ENCODE assay signal across 8 mouse cellular contexts in genomic region chr10:81996742-81997536, GRCm38 (mm10). TPM values are rescaled to one million over a fixed set of nuclear protein-coding genes. Genes with fewer than 3 reads are reported as not detected.
DNase-seq lines count a peak whose midpoint lies in the region; ATAC-seq lines count a peak whose summit lies in the region.
"Not testable (repeated sequence)": the region's sequence is repeated elsewhere in the genome, so short reads cannot be mapped to it uniquely, and the experiment has no call there.

No protein-coding gene starts in this region.

- H3K4me1 ChIP-seq in hindbrain, embryonic 15.5 days (replicated peaks), result not testable (repeated sequence)

- ATAC-seq in common myeloid progenitor, adult 5-6 weeks (replicated peaks; ENCODE audit: low read depth, poor library complexity, severe bottlenecking), result peak; percentile 100
- ATAC-seq in hindbrain, embryonic 15.5 days (ENCODE audit: low FRiP score, low read depth), result peak; percentile 100

- peak; percentile 62 for DNase-seq in WW6 (ENCODE audit: low read depth, low spot score)
- peak; percentile 66 to 73 for DNase-seq in frontal cortex, postnatal 36 days (ENCODE audit: low spot score in 2 of 2)
- DNase-seq in layer of hippocampus, postnatal 36 days, result peak; percentile 59 to 61
- peak; percentile 67 for DNase-seq in lung, postnatal 14 days
- peak; percentile 59 for DNase-seq in retina, adult 2 months (ENCODE audit: low read depth, low spot score)
- peak; percentile 80 for DNase-seq in thymus, postnatal 25 days

- H3K9me3 ChIP-seq in hindbrain, embryonic 15.5 days, result not testable (repeated sequence)

- H3K9ac ChIP-seq in hindbrain, embryonic 15.5 days, result peak overlapping the region; percentile 33

- not testable (repeated sequence) for H3K27me3 ChIP-seq in hindbrain, embryonic 15.5 days

- H3K36me3 ChIP-seq in hindbrain, embryonic 15.5 days, result peaks cover 14% of the 10 kb centered on the region

- peak overlapping the region; percentile 63 for H3K27ac ChIP-seq in hindbrain, embryonic 15.5 days (replicated peaks)

- H3K4me2 ChIP-seq in hindbrain, embryonic 15.5 days, result peak overlapping the region; percentile 55

- peak overlapping the region; percentile 37 for H3K4me3 ChIP-seq in hindbrain, embryonic 15.5 days

- 3% methylated on average over 12 of the region's 48 CpGs for WGBS in hindbrain, embryonic 15.5 days

RNA-seq across cellular contexts. Expression of gene Zfp873, which starts 51.0 kb away (rescaled TPM):
- total RNA-seq in common myeloid progenitor, adult 5-6 weeks (2017), result 6.1 and 9.4 TPM in 2 replicates
- polyA plus RNA-seq in hindbrain, embryonic 15.5 days (2015; fragmentation: Nextera tagmentation; extraction: Ambion mirVana), result 13.9 and 14.0 TPM in 2 replicates
- total RNA-seq in layer of hippocampus, postnatal 36 days (2021), result 10 to 100 TPM; 13.9 to 14.3 TPM

Comparison
In these comparisons a context has a peak if more than half of its experiments do, and no peak if none do; other contexts are left out.
1. Peak in every context shown above with its lines: DNase-seq, ATAC-seq, H3K4me3 ChIP-seq and H3K27ac ChIP-seq.